Mouse (Mus musculus): ENCODE measurements at regions not wholly inside any gene's neighbourhood (a gene's known extent, or its start where the extent isn't known, plus 50 kb on each side); places are given as distances from the start of the nearest gene placed in this dataset.

GRCm38 (mm10) chr6:98107123-98107522, 235.4 kb downstream of the Gm765 start:
- TF ChIP-seq CTCF (IDR thresholded peaks at IDR 0.05; ENCODE audit: low read depth, low read length): no peak
- no peak for TF ChIP-seq POLR2A (IDR thresholded peaks at IDR 0.05; ENCODE audit: borderline replicate concordance, low read depth, low read length)
- H3K4me1 ChIP-seq (ENCODE audit: control insufficient read depth, insufficient read depth, low read length): 0 out of 2 replicates have a peak, but pooled peaks cover 2% of the 10 kb centered on the region
- no peak overlapping the region for H3K4me3 ChIP-seq (ENCODE audit: insufficient read depth, low read length)
- no peak overlapping the region for H3K27ac ChIP-seq (ENCODE audit: insufficient read depth, low read depth, low read length)

- Histone ChIP-seq H3K4me1 (ENCODE audit: control insufficient read depth, insufficient read depth, low read length) (0 out of 2 replicates have a peak, but pooled peaks cover 2% of the 10 kb centered on the region), H3K4me3 (ENCODE audit: insufficient read depth, low read length) (peak overlapping the region; percentile 63), H3K27ac (ENCODE audit: insufficient read depth, low read depth, low read length) (no peak overlapping the region)
- TF ChIP-seq CTCF (IDR thresholded peaks at IDR 0.05; ENCODE audit: low read depth, low read length) (no peak), POLR2A (IDR thresholded peaks at IDR 0.05; ENCODE audit: borderline replicate concordance, low read depth, low read length) (no peak)
These were observed 237.1 kb downstream of the Gm765 start for GRCm38 (mm10) chr6:98105280-98106090.

- Histone ChIP-seq H3K4me1 (ENCODE audit: control insufficient read depth, insufficient read depth, low read length) (0 out of 2 replicates have a peak, but pooled peaks cover 2% of the 10 kb centered on the region), H3K4me3 (ENCODE audit: insufficient read depth, low read length) (no peak overlapping the region), H3K27ac (ENCODE audit: insufficient read depth, low read depth, low read length) (no peak overlapping the region)
- no peak for TF ChIP-seq CTCF (IDR thresholded peaks at IDR 0.05; ENCODE audit: low read depth, low read length)
- no peak for TF ChIP-seq POLR2A (IDR thresholded peaks at IDR 0.05; ENCODE audit: borderline replicate concordance, low read depth, low read length)
These were observed 238.1 kb downstream of the Gm765 start for GRCm38 (mm10) chr6:98104432-98104831.

GRCm38 (mm10) chr6:98101023-98101422, 241.5 kb downstream of the Gm765 start:
- no peak overlapping the region for H3K4me3 ChIP-seq (ENCODE audit: insufficient read depth, low read length)
- no peak overlapping the region for H3K27ac ChIP-seq (ENCODE audit: insufficient read depth, low read depth, low read length)
- 0 out of 2 replicates have a peak, but pooled peaks cover 2% of the 10 kb centered on the region for H3K4me1 ChIP-seq (ENCODE audit: control insufficient read depth, insufficient read depth, low read length)
- no peak for TF ChIP-seq CTCF (IDR thresholded peaks at IDR 0.05; ENCODE audit: low read depth, low read length)
- no peak for TF ChIP-seq POLR2A (IDR thresholded peaks at IDR 0.05; ENCODE audit: borderline replicate concordance, low read depth, low read length)

- no peak overlapping the region for H3K27ac ChIP-seq (ENCODE audit: insufficient read depth, low read depth, low read length)
- TF ChIP-seq POLR2A (IDR thresholded peaks at IDR 0.05; ENCODE audit: borderline replicate concordance, low read depth, low read length) (no peak), CTCF (IDR thresholded peaks at IDR 0.05; ENCODE audit: low read depth, low read length) (no peak)
- H3K4me3 ChIP-seq (ENCODE audit: insufficient read depth, low read length): no peak overlapping the region
- H3K4me1 ChIP-seq (ENCODE audit: control insufficient read depth, insufficient read depth, low read length): no peaks in the 10 kb centered on the region
These were observed 243.4 kb downstream of the Gm765 start for GRCm38 (mm10) chr6:98099126-98099525.

- no peak for TF ChIP-seq CTCF (IDR thresholded peaks at IDR 0.05; ENCODE audit: low read depth, low read length)
- no peak for TF ChIP-seq POLR2A (IDR thresholded peaks at IDR 0.05; ENCODE audit: borderline replicate concordance, low read depth, low read length)
These were observed 247.3 kb downstream of the Gm765 start for GRCm38 (mm10) chr6:98095243-98095642.

GRCm38 (mm10) chr6:98089185-98089584, 253.4 kb downstream of the Gm765 start:
- no peak overlapping the region for H3K4me3 ChIP-seq (ENCODE audit: insufficient read depth, low read length)
- no peaks in the 10 kb centered on the region for H3K4me1 ChIP-seq (ENCODE audit: control insufficient read depth, insufficient read depth, low read length)
- H3K27ac ChIP-seq (ENCODE audit: insufficient read depth, low read depth, low read length): no peak overlapping the region
- TF ChIP-seq POLR2A (IDR thresholded peaks at IDR 0.05; ENCODE audit: borderline replicate concordance, low read depth, low read length): no peak

More at GRCm38 (mm10) chr6:98095243-98095642, 247.3 kb downstream of the Gm765 start:
- Histone ChIP-seq H3K4me3 (ENCODE audit: insufficient read depth, low read length) (no peak overlapping the region), H3K4me1 (ENCODE audit: control insufficient read depth, insufficient read depth, low read length) (no peaks in the 10 kb centered on the region), H3K27ac (ENCODE audit: insufficient read depth, low read depth, low read length) (no peak overlapping the region)

GRCm38 (mm10) chr6:98080076-98080475, 262.5 kb downstream of the Gm765 start:
- TF ChIP-seq CTCF (IDR thresholded peaks at IDR 0.05; ENCODE audit: low read depth, low read length): no peak
- TF ChIP-seq POLR2A (IDR thresholded peaks at IDR 0.05; ENCODE audit: borderline replicate concordance, low read depth, low read length): no peak
- H3K27ac ChIP-seq (ENCODE audit: insufficient read depth, low read depth, low read length): no peak overlapping the region
- H3K4me1 ChIP-seq (ENCODE audit: control insufficient read depth, insufficient read depth, low read length): no peaks in the 10 kb centered on the region
- no peak overlapping the region for H3K4me3 ChIP-seq (ENCODE audit: insufficient read depth, low read length)

All from bone marrow macrophage, adult 2 months (primary cell).